Mouse (Mus musculus) liver, postnatal 0 days (tissue): ENCODE results near the gene Igsf11.

Source experiments
- CTCF ChIP-seq: sonication (generic); IDR thresholded peaks from 2 replicates; pipeline ENCODE4 v1.5.1; 2016; ENCODE audit warnings: antibody characterized with exemption, low read depth
- EP300 ChIP-seq: IDR thresholded peaks from 2 replicates; pipeline ENCODE4 v1.6.1; 2016; ENCODE audit warnings: antibody characterized with exemption, low read depth, mild to moderate bottlenecking

DNA sequence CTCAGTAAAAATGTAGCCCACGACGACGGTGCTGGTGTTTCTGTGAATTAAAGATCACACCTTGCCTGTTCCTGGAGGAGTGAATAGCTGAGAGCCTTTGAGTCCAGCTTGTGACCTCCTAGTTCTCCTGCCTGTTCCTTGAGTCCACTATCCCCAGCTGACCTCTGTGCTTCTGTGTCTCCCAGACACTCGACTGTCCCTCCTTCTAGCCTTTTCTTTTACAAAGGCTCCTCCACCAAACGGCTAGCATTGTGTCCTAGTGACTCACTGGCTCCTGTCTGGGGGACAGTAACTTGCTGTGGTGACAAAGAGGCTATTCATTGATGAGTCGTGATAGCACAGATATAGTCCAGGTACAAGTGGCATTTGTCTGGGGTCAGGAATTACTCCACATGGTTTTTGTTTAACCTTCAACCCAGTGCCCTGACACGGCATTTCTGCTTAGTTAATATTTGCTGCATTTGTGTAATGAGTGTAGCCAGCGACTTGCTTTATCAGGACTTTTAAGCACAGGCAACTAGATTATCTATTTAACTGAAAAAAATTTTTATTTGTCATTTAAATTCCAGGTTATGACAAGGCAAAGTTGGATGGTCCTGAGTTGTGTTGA lies 6.5 kb downstream of the Igsf11 start:
- TF ChIP-seq CTCF (no peak), EP300 (no peak)
